Mouse (Mus musculus) midbrain, embryonic 14.5 days (tissue): ENCODE data around the gene Patl1. TPM values are rescaled to one million over a fixed set of nuclear protein-coding genes. Genes with fewer than 3 reads are reported as not detected.
"Not testable (repeated sequence)": the region's sequence is repeated elsewhere in the genome, so short reads cannot be mapped to it uniquely, and the experiment has no call there.

Source experiments
- ATAC-seq: fragments of 200-750 bp; cut with Nextera tagmentation; 2 replicates; pipeline ENCODE4 v1.8.0; 2017; ENCODE audit warnings: moderate number of reproducible peaks, moderate library complexity; ENCODE audit not compliant: low FRiP score, low TSS enrichment
- DNase-seq: peaks from one replicate; pipeline ENCODE4 v3.0.0-alpha.2; 2015
- H3K27ac ChIP-seq: fragments of 300-500 bp; sonication (generic); replicated peaks from 2 replicates; pipeline ENCODE4 v1.5.1; 2014; ENCODE audit warnings: mild to moderate bottlenecking, low read depth, low read length, moderate library complexity
- H3K27me3 ChIP-seq: fragments of 300-500 bp; sonication (generic); 2 replicates; pipeline ENCODE4 v1.6.1; 2014; ENCODE audit warnings: low read length, control low read depth, mixed read lengths; ENCODE audit not compliant: control insufficient read depth, insufficient read depth
- H3K36me3 ChIP-seq: fragments of 300-500 bp; sonication (generic); 2 replicates; pipeline ENCODE4 v1.6.1; 2014; ENCODE audit warnings: low read length, control low read depth; ENCODE audit not compliant: control insufficient read depth, insufficient read depth
- H3K4me1 ChIP-seq: fragments of 300-500 bp; sonication (generic); 2 replicates; pipeline ENCODE4 v1.6.1; 2014; ENCODE audit warnings: mild to moderate bottlenecking, antibody characterized with exemption, low read length, control low read depth; ENCODE audit not compliant: control insufficient read depth, insufficient read depth
- H3K4me2 ChIP-seq: fragments of 300-500 bp; sonication (generic); 2 replicates; pipeline ENCODE4 v1.6.1; 2014; ENCODE audit warnings: mild to moderate bottlenecking, low read length, moderate library complexity
- H3K4me3 ChIP-seq: fragments of 300-500 bp; sonication (generic); replicated peaks from 2 replicates; pipeline ENCODE4 v1.5.1; 2014; ENCODE audit warnings: low read depth, low read length
- H3K9ac ChIP-seq: fragments of 300-500 bp; sonication (generic); replicated peaks from 2 replicates; pipeline ENCODE4 v1.6.1; 2014; ENCODE audit warnings: mild to moderate bottlenecking, low read length, moderate library complexity
- H3K9me3 ChIP-seq: fragments of 300-500 bp; sonication (generic); 2 replicates; pipeline ENCODE4 v1.6.1; 2016; ENCODE audit warnings: low read length, control low read depth, mixed read lengths; ENCODE audit not compliant: control insufficient read depth
- WGBS: fragments of 180-500 bp; shearing (Covaris S2); extraction: QIAGEN DNeasy Blood & Tissue Kit; methylation state at CpG from one replicate; pipeline ENCODE4 v1.1.7; 2014; 5-methylcytosine and 5-hydroxymethylcytosine counted together
- polyA plus RNA-seq: library from polyadenylated mRNA; unstranded; fragments of >200 nt; fragmentation: Nextera tagmentation; extraction: Ambion mirVana; gene quantifications from 2 replicates; pipeline ENCODE4 v1.2.1, GENCODE M21; 2014

Patl1 gene
- polyA plus RNA-seq, 1 experiment from 2014 or later, result 23.1 TPM

- Histone ChIP-seq H3K27ac (no peak overlapping the region), H3K4me3 (no peak overlapping the region), H3K9me3 (no peaks in the 10 kb centered on the region), H3K9ac (no peak overlapping the region), H3K36me3 (peaks cover 71% of the 10 kb centered on the region), H3K27me3 (no peaks in the 10 kb centered on the region), H3K4me1 (no peaks in the 10 kb centered on the region), H3K4me2 (no peak overlapping the region)
- 95% methylated on average over 1 of the region's 1 CpGs for WGBS
- ATAC-seq, result no peak
- no peak for DNase-seq
Observed at GRCm38 (mm10) chr19:11922068-11922467, 9.9 kb downstream of the Patl1 start.

GRCm38 (mm10) chr19:11922515-11922914 is 10.3 kb downstream of the Patl1 start:
- peaks cover 71% of the 10 kb centered on the region for H3K36me3 ChIP-seq
- H3K9ac ChIP-seq, H3K27me3 ChIP-seq, ATAC-seq, H3K4me3 ChIP-seq, H3K27ac ChIP-seq, H3K9me3 ChIP-seq, H3K4me2 ChIP-seq, DNase-seq, H3K4me1 ChIP-seq: not testable (repeated sequence)
- WGBS, result 97% methylated on average over 2 of the region's 2 CpGs

GRCm38 (mm10) chr19:11926380-11926779 is 14.2 kb downstream of the Patl1 start:
- ATAC-seq, result no peak

GRCm38 (mm10) chr19:11928025-11928748 is 16.0 kb downstream of the Patl1 start:
- Histone ChIP-seq H3K4me2 (no peak overlapping the region), H3K9me3 (no peaks in the 10 kb centered on the region), H3K27ac (no peak overlapping the region), H3K27me3 (no peaks in the 10 kb centered on the region), H3K4me1 (no peaks in the 10 kb centered on the region), H3K4me3 (no peak overlapping the region), H3K9ac (no peak overlapping the region), H3K36me3 (peaks cover 88% of the 10 kb centered on the region)
- no peak for ATAC-seq
- WGBS, result 95% methylated on average over 4 of the region's 4 CpGs
- DNase-seq, result no peak

More at GRCm38 (mm10) chr19:11926380-11926779, 14.2 kb downstream of the Patl1 start:
- 96% methylated on average over 2 of the region's 2 CpGs for WGBS
- H3K4me1 ChIP-seq, result no peaks in the 10 kb centered on the region
- no peak overlapping the region for H3K27ac ChIP-seq
- H3K4me2 ChIP-seq, result no peak overlapping the region
- DNase-seq, result no peak
- no peak overlapping the region for H3K4me3 ChIP-seq
- no peak overlapping the region for H3K9ac ChIP-seq
- H3K36me3 ChIP-seq, result peaks cover 87% of the 10 kb centered on the region
- no peaks in the 10 kb centered on the region for H3K27me3 ChIP-seq
- no peaks in the 10 kb centered on the region for H3K9me3 ChIP-seq

DNA sequence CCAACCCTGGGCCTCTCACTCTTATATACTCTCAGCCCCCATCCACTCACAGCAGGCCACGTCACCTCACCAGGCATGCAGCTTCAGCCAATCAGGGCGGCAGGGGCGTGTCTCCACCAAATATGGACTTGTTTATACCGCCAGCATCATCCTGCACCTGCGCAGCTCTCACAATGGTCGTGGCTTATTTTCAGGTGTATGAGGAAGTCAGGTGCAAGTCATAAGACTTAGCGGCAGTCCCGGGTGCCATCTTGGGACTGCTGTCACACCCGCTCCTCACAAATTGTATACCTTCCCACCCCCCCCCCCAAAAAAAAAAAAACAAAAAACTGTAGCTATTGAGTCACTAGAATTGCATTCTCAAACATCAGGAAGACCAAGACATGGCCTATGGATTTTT is 34.3 kb downstream of the Patl1 start:
- 97% methylated on average over 9 of the region's 9 CpGs for WGBS
- not testable (repeated sequence) for H3K9ac ChIP-seq, H3K4me2 ChIP-seq, H3K27ac ChIP-seq, H3K27me3 ChIP-seq, H3K4me1 ChIP-seq, ATAC-seq, H3K9me3 ChIP-seq, DNase-seq, H3K4me3 ChIP-seq
- peaks cover 34% of the 10 kb centered on the region for H3K36me3 ChIP-seq

- peaks cover 6% of the 10 kb centered on the region for H3K36me3 ChIP-seq
- no peaks in the 10 kb centered on the region for H3K4me1 ChIP-seq
- ATAC-seq, result no peak
- no peak for DNase-seq
- no peak overlapping the region for H3K4me2 ChIP-seq
- no peaks in the 10 kb centered on the region for H3K9me3 ChIP-seq
- no peaks in the 10 kb centered on the region for H3K27me3 ChIP-seq
- H3K4me3 ChIP-seq, result no peak overlapping the region
- H3K9ac ChIP-seq, result no peak overlapping the region
- H3K27ac ChIP-seq, result no peak overlapping the region
- WGBS, result 60% methylated on average over 1 of the region's 1 CpGs
Observed at GRCm38 (mm10) chr19:11949878-11950277, 37.7 kb downstream of the Patl1 start.

DNA sequence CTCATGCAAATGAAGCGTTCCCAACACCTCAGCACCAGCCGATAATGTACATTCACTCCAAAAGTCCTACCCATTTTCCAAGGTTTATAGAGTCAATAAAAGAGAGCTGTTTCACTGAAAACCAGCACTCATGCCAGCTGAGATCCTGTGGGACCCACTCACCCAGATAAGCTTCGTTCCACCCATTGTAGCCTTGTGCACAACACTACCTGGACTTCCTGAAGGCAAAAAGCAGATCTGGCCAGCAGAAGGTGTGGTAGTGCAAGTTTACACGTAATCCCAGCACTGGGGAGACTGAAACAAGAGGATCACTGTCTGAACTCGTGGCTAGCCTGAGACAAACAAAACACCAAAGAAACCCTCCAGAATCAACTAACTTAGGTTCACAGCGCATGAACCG is 38.5 kb downstream of the Patl1 start:
- no peak for DNase-seq
- Histone ChIP-seq H3K4me1 (no peaks in the 10 kb centered on the region), H3K9ac (no peak overlapping the region), H3K9me3 (no peaks in the 10 kb centered on the region), H3K27me3 (no peaks in the 10 kb centered on the region), H3K4me3 (no peak overlapping the region), H3K27ac (no peak overlapping the region), H3K36me3 (no peaks in the 10 kb centered on the region), H3K4me2 (no peak overlapping the region)
- WGBS, result 84% methylated on average over 7 of the region's 7 CpGs
- no peak for ATAC-seq

DNA sequence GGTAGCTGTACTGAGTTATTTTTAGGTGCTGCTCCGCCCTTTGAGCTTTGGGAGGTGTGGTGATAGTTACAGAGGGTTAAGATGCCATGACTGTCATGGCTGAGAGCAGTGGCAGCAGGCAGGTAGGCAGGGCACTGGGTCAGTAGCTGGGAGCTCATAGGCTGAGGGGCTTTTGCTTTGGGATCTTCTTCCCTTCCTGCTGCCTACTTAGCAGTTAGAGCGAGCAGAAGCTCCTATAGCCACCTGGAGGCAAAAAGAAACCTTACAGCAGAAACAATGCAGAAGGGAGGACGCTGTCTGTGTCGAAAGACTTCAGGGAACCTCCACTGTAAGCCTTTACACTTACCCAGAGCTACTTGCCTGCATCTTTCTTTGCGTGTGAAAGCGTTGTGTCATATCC is 42.0 kb downstream of the Patl1 start:
- Histone ChIP-seq H3K27me3 (no peaks in the 10 kb centered on the region), H3K9me3 (no peaks in the 10 kb centered on the region), H3K4me1 (no peaks in the 10 kb centered on the region), H3K4me3 (no peak overlapping the region), H3K27ac (no peak overlapping the region), H3K4me2 (no peak overlapping the region), H3K36me3 (no peaks in the 10 kb centered on the region), H3K9ac (no peak overlapping the region)
- 53% methylated on average over 6 of the region's 6 CpGs for WGBS
- DNase-seq (no peak), ATAC-seq (no peak)

DNA sequence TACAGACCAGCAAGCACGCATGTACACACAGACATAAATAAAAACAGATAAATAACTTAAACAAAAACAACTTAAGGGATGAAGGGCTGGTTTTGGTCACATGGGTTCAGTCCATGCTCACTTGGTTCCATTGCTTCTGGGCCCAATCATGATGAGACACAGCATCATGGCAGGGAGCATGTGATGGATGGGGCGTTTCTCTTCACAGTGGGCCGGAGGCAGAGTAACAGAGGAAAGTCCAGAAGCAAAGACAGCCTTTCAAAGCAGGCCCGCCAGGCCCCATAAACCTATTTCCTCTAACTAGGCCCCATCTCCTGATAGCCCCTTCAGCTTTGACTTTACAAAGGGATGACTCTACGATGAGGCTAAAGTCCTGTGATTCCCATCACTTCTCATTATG is 44.4 kb downstream of the Patl1 start:
- no peaks in the 10 kb centered on the region for H3K36me3 ChIP-seq
- H3K4me1 ChIP-seq, result no peaks in the 10 kb centered on the region
- ATAC-seq (no peak), DNase-seq (no peak)
- no peak overlapping the region for H3K4me2 ChIP-seq
- no peak overlapping the region for H3K27ac ChIP-seq
- no peak overlapping the region for H3K9ac ChIP-seq
- no peaks in the 10 kb centered on the region for H3K9me3 ChIP-seq
- WGBS, result 87% methylated on average over 5 of the region's 5 CpGs
- H3K27me3 ChIP-seq, result no peaks in the 10 kb centered on the region
- no peak overlapping the region for H3K4me3 ChIP-seq
